Mouse (Mus musculus) spleen, postnatal 36 days (tissue): ENCODE measurements at regions not wholly inside any gene's neighbourhood (a gene's known extent, or its start where the extent isn't known, plus 50 kb on each side); places are given as distances from the start of the nearest gene placed in this dataset.

Source experiments
- DNase-seq, 2 experiments: peaks; one replicate each; pipeline ENCODE4 v3.0.0; 2022; ENCODE audit warnings: low spot score in 2 of 2, mixed read lengths in 1 of 2

- DNase-seq = no peak
These were observed 71.1 kb upstream of the Lnx1 start for GRCm38 (mm10) chr5:74773558-74774429.

GRCm38 (mm10) chr5:74771121-74771520 is 68.4 kb upstream of the Lnx1 start:
- no peak for DNase-seq

GRCm38 (mm10) chr5:74769023-74769422 is 66.3 kb upstream of the Lnx1 start:
- DNase-seq = no peak

- no peak for DNase-seq
These were observed 65.3 kb upstream of the Lnx1 start for GRCm38 (mm10) chr5:74767993-74768392.

- no peak for DNase-seq
These were observed 63.5 kb upstream of the Lnx1 start for GRCm38 (mm10) chr5:74766211-74766610.

- no peak for DNase-seq
These were observed 62.5 kb upstream of the Lnx1 start for GRCm38 (mm10) chr5:74765061-74765767.

- no peak for DNase-seq
These were observed 54.8 kb upstream of the Lnx1 start for GRCm38 (mm10) chr5:74757557-74757956.

- DNase-seq = no peak
These were observed 50.2 kb upstream of the Lnx1 start for GRCm38 (mm10) chr5:74752961-74753360.
